Mouse (Mus musculus): ENCODE results near the gene Tram2. TPM values are rescaled to one million over a fixed set of nuclear protein-coding genes. Genes with fewer than 3 reads are reported as not detected.

Gene Tram2
- polyA plus RNA-seq, 1 experiment from 2014 or later, result 14.4 TPM

DNA sequence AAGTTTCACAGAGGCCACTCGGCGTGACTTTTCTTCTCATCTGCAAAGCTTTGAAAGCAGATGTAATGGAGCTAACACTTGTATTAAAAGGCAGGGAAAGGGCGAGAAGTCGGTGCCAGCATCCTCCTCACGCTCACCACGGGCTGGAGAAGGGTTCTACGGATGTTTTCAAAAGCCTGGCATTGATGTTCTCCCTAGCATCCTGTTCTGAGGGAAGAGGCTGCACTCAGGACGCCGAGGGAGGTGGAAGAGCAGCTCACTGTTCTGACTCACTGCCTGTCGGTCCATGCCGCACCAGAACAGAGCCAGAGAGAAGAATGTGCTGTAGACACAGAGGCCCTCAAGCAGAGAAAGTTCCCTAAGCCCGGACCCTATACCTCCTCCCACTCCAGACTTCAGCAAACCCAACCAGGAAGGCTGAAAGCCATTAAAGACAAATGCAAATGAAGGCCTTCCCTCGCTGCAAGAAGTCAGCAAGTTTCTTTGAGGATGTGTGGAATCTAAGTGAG lies 81.1 kb downstream of the Tram2 start:
- Histone ChIP-seq H3K4me3 (ENCODE audit: low read depth, low read length) (no peak overlapping the region), H3K4me2 (ENCODE audit: low read depth, low read length) (no peak overlapping the region), H3K9ac (ENCODE audit: low read depth, low read length) (no peak overlapping the region), H3K27ac (replicated peaks; ENCODE audit: low read depth, low read length) (peak overlapping the region; percentile 45; the same call in 1 of the 2 replicates), H3K36me3 (ENCODE audit: control insufficient read depth, insufficient read depth, low read length) (peaks cover 41% of the 10 kb centered on the region), H3K27me3 (replicated peaks; ENCODE audit: control insufficient read depth, insufficient read depth, low read length) (no peaks in the 10 kb centered on the region), H3K4me1 (ENCODE audit: control insufficient read depth, insufficient read depth, low read length) (peaks cover 4% of the 10 kb centered on the region; the same call in 1 of the 2 replicates), H3K9me3 (ENCODE audit: control insufficient read depth, low read length) (no peaks in the 10 kb centered on the region)
- WGBS, result 44% methylated on average over 13 of the region's 13 CpGs
- no peak for ATAC-seq (ENCODE audit: low read depth)
- no peak for DNase-seq (ENCODE audit: low spot score)

DNA sequence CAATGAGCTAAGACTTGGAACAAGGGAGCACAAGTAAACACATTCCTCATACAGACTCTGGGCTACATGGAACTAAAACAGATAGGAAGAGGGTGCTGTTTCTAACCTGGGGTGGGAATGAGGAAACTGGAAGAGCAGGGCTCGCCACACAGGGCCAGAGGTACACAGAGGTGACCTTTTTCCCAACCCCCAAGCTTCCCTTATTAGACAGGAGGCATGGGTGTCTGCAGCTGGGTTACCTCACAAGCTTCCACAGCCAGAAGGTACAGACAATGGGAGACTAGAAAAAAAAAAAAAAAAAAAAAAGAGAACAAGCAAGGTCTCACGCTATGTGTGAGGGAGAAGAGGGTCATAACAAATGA lies 81.7 kb downstream of the Tram2 start:
- ATAC-seq (ENCODE audit: low read depth), result no peak
- Histone ChIP-seq H3K27me3 (replicated peaks; ENCODE audit: control insufficient read depth, insufficient read depth, low read length) (no peaks in the 10 kb centered on the region), H3K27ac (replicated peaks; ENCODE audit: low read depth, low read length) (0 out of 2 replicates have a peak overlapping the region, but pooled peaks have one; percentile 44), H3K36me3 (ENCODE audit: control insufficient read depth, insufficient read depth, low read length) (peaks cover 34% of the 10 kb centered on the region), H3K9me3 (ENCODE audit: control insufficient read depth, low read length) (no peaks in the 10 kb centered on the region), H3K4me2 (ENCODE audit: low read depth, low read length) (no peak overlapping the region), H3K4me3 (ENCODE audit: low read depth, low read length) (no peak overlapping the region), H3K9ac (ENCODE audit: low read depth, low read length) (no peak overlapping the region), H3K4me1 (ENCODE audit: control insufficient read depth, insufficient read depth, low read length) (peaks cover 4% of the 10 kb centered on the region; the same call in 1 of the 2 replicates)
- 76% methylated on average over 2 of the region's 2 CpGs for WGBS
- no peak for DNase-seq (ENCODE audit: low spot score)

DNA sequence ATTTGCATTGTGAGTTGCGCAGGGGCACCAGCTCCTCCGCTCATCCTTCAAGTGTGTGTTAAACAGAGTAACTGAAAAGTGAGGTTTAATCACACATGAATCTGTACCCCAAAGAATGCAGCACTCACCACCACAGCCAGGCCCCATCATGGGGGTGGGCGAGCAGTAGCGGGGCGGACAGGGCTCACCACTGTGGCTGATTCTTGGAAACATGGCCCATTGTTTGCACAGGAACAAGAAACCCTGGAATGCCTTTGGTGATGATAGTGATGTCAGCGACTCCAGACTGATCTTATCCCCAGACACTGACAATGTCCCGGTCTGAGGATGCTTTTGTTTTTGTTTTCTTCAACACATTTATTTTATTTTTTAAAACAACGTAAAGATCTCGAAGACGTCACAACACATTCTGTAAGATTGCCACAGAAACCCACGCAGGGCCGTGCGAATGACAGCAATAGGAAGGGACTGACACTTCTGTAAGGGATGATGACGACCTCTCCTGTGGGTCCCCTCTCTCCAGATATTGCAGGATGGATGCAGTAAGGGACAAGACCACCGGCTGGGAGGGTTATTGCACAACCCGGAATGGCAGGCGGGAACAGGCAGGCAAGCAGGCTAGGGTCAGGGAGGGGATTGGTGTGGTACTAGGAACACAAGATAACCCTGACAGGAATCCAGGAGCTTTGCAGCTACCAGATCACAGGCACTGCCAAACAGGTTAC lies 82.3 kb downstream of the Tram2 start:
- H3K9ac ChIP-seq (ENCODE audit: low read depth, low read length), result no peak overlapping the region
- peaks cover 29% of the 10 kb centered on the region for H3K36me3 ChIP-seq (ENCODE audit: control insufficient read depth, insufficient read depth, low read length)
- ATAC-seq (ENCODE audit: low read depth), result no peak
- no peaks in the 10 kb centered on the region for H3K9me3 ChIP-seq (ENCODE audit: control insufficient read depth, low read length)
- H3K27ac ChIP-seq (replicated peaks; ENCODE audit: low read depth, low read length), result no peak overlapping the region
- WGBS, result 53% methylated on average over 17 of the region's 17 CpGs
- no peak overlapping the region for H3K4me3 ChIP-seq (ENCODE audit: low read depth, low read length)
- no peak for DNase-seq (ENCODE audit: low spot score)
- H3K27me3 ChIP-seq (replicated peaks; ENCODE audit: control insufficient read depth, insufficient read depth, low read length), result no peaks in the 10 kb centered on the region
- peaks cover 4% of the 10 kb centered on the region; the same call in 1 of the 2 replicates for H3K4me1 ChIP-seq (ENCODE audit: control insufficient read depth, insufficient read depth, low read length)
- H3K4me2 ChIP-seq (ENCODE audit: low read depth, low read length), result no peak overlapping the region

DNA sequence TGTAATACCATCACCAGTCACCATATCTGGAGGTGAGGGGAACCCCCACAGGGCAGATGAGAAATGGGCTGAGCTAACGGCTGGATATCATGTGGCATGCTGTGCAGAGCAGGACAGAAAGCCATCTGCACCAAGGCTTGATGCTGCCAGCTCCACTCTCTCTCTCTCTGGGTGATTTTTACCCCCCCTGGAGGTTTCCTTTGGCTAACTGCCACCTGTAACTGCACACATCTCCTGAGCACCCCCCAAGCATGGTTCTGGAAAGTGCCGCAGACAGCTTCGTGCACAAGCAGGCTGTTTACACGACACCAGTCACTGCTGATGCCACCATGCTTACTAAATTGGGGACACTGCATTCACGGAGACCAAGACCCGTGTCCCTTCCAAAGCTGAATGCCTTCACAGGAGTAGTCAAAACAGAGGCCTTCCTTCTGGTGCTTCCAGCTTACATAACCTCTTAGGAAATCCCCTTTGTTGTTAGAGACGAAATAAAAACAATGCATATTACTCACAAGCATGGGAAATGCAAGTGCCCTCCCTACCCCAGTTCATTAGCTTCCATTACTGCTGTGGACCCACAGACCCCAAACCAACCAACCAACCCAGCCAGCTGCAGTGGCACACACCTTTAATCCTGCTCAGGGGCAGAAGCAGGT lies 83.6 kb downstream of the Tram2 start:
- no peak overlapping the region for H3K4me2 ChIP-seq (ENCODE audit: low read depth, low read length)
- 54% methylated on average over 7 of the region's 7 CpGs for WGBS
- DNase-seq (ENCODE audit: low spot score), result no peak

DNA sequence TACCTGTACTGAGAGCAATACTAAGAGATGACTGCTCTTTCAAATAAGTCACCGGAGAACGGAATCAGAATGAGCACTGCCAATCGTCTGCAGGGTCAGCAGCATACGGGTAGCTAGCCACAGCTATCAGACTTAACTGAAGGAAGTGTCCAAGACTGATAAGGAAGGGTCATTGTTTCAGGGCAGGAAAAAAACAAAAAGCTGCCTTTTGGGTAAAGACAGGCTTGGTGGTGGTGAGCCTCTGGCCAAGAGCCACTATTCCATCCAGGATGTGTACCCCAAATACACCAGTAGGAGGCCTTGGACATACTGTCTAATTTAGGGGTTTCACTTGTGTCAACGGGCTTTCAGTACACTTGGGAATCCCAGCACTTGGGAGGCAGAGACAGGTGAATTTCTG lies 84.7 kb downstream of the Tram2 start:
- Histone ChIP-seq H3K4me3 (ENCODE audit: low read depth, low read length) (no peak overlapping the region), H3K9me3 (ENCODE audit: control insufficient read depth, low read length) (no peaks in the 10 kb centered on the region), H3K4me2 (ENCODE audit: low read depth, low read length) (no peak overlapping the region), H3K27ac (replicated peaks; ENCODE audit: low read depth, low read length) (no peak overlapping the region), H3K4me1 (ENCODE audit: control insufficient read depth, insufficient read depth, low read length) (peaks cover 4% of the 10 kb centered on the region; the same call in 1 of the 2 replicates), H3K27me3 (replicated peaks; ENCODE audit: control insufficient read depth, insufficient read depth, low read length) (no peaks in the 10 kb centered on the region), H3K9ac (ENCODE audit: low read depth, low read length) (no peak overlapping the region), H3K36me3 (ENCODE audit: control insufficient read depth, insufficient read depth, low read length) (0 out of 2 replicates have a peak, but pooled peaks cover 8% of the 10 kb centered on the region)
- ATAC-seq (ENCODE audit: low read depth), result no peak
- WGBS, result 89% methylated on average over 5 of the region's 5 CpGs
- no peak for DNase-seq (ENCODE audit: low spot score)

More for the DNA sequence above, 83.6 kb downstream of the Tram2 start:
- H3K36me3 ChIP-seq (ENCODE audit: control insufficient read depth, insufficient read depth, low read length), result peaks cover 19% of the 10 kb centered on the region
- H3K9me3 ChIP-seq (ENCODE audit: control insufficient read depth, low read length), result no peaks in the 10 kb centered on the region
- peaks cover 4% of the 10 kb centered on the region; the same call in 1 of the 2 replicates for H3K4me1 ChIP-seq (ENCODE audit: control insufficient read depth, insufficient read depth, low read length)
- no peak overlapping the region for H3K27ac ChIP-seq (replicated peaks; ENCODE audit: low read depth, low read length)
- no peak overlapping the region for H3K9ac ChIP-seq (ENCODE audit: low read depth, low read length)
- ATAC-seq (ENCODE audit: low read depth), result no peak; the same call in 1 of the 2 replicates
- no peaks in the 10 kb centered on the region for H3K27me3 ChIP-seq (replicated peaks; ENCODE audit: control insufficient read depth, insufficient read depth, low read length)
- no peak overlapping the region for H3K4me3 ChIP-seq (ENCODE audit: low read depth, low read length)

DNA sequence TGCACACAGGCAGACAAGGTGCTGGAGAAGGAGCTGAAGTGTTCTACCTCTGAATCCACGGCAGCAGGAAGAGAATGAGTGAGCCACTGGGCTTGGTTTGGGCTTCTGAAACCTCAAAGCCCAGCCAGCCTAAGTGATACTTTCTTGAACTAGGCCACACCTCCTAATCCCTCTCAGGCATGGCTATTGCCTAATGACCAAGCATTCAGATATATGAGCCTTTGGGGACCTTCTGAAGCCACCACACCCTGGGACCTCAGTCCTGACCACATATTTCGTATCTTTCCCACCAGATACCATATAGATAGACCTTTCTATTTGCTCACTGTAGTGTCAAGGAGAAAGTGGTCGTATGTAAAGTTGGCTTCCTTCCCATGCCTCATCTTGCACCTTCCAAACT lies 85.3 kb downstream of the Tram2 start:
- H3K4me2 ChIP-seq (ENCODE audit: low read depth, low read length), result no peak overlapping the region
- H3K27me3 ChIP-seq (replicated peaks; ENCODE audit: control insufficient read depth, insufficient read depth, low read length), result no peaks in the 10 kb centered on the region
- ATAC-seq (ENCODE audit: low read depth) (no peak), DNase-seq (ENCODE audit: low spot score) (no peak)
- 0 out of 2 replicates have a peak, but pooled peaks cover 4% of the 10 kb centered on the region for H3K36me3 ChIP-seq (ENCODE audit: control insufficient read depth, insufficient read depth, low read length)
- 81% methylated on average over 3 of the region's 3 CpGs for WGBS
- peaks cover 4% of the 10 kb centered on the region; the same call in 1 of the 2 replicates for H3K4me1 ChIP-seq (ENCODE audit: control insufficient read depth, insufficient read depth, low read length)
- no peaks in the 10 kb centered on the region for H3K9me3 ChIP-seq (ENCODE audit: control insufficient read depth, low read length)
- H3K27ac ChIP-seq (replicated peaks; ENCODE audit: low read depth, low read length), result no peak overlapping the region
- no peak overlapping the region for H3K4me3 ChIP-seq (ENCODE audit: low read depth, low read length)
- H3K9ac ChIP-seq (ENCODE audit: low read depth, low read length), result no peak overlapping the region

DNA sequence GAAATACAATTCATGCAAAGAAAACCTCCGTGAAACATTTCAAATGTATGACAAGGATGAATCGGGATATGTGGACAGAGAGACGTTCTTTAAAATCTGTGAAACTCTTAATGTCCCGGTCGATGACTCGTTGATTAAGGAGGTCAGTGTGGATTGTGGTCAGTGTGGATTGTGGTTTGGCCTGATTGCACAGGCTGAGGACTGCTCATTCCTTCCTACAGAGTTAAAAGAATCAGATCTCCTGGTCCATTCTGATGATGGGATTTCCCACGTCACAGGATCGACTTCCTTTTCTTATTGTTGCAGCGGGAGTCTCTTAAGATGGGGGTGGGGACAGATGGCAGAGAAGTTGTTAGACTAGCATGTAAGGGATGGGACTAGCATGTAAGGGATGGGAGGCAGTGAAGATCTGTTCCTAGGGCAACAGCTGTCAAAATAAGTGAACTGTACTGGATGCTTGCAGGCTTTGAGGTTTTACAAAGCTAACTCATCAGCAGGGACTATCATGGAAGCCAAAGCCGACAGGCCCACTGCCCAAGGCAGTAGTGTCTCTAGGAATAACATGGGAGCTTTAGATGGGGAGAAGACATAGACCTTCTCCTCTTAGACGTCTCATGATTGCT lies 89.5 kb downstream of the Tram2 start:
- 85% methylated on average over 11 of the region's 11 CpGs for WGBS
- Histone ChIP-seq H3K4me1 (ENCODE audit: control insufficient read depth, insufficient read depth, low read length) (no peaks in the 10 kb centered on the region), H3K9ac (ENCODE audit: low read depth, low read length) (no peak overlapping the region), H3K4me3 (ENCODE audit: low read depth, low read length) (no peak overlapping the region), H3K27ac (replicated peaks; ENCODE audit: low read depth, low read length) (no peak overlapping the region), H3K36me3 (ENCODE audit: control insufficient read depth, insufficient read depth, low read length) (no peaks in the 10 kb centered on the region), H3K9me3 (ENCODE audit: control insufficient read depth, low read length) (no peaks in the 10 kb centered on the region), H3K27me3 (replicated peaks; ENCODE audit: control insufficient read depth, insufficient read depth, low read length) (no peaks in the 10 kb centered on the region), H3K4me2 (ENCODE audit: low read depth, low read length) (no peak overlapping the region)
- ATAC-seq (ENCODE audit: low read depth) (no peak), DNase-seq (ENCODE audit: low spot score) (no peak)

DNA sequence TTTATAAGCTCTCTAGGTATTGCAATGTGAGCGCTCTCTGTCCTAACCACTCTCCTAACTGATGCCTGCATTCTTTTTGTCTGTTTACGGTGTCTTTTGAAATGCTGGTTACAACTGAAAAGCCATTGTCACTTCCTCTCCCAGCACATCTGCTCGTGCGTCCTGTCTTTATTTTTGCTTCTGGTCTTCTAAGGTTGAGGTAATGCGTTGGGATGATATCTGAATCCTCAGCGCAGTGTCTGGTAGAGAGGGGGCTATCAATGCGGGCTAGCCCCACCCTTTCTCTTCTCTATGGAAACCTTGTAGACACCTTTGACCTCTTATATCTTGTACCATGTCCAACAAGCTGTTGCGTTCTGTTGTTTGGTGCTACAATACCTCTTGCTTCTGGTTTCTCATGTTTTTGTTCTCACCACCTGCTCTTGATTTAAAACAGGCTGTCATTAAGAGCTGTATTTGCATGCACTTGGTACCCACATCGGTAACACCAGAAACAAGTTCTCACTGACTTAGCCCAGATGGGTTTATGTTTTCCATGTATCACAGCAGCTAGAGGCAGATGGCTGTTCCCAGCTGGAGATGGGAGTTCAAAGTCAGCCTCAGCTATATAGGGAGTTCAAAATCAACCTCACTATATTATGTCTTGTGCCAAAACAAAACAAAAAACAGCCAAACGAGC lies 92.5 kb downstream of the Tram2 start:
- no peak for DNase-seq (ENCODE audit: low spot score)
- no peak overlapping the region for H3K4me3 ChIP-seq (ENCODE audit: low read depth, low read length)

More for the DNA sequence above, 92.5 kb downstream of the Tram2 start:
- Histone ChIP-seq H3K4me2 (ENCODE audit: low read depth, low read length) (no peak overlapping the region), H3K36me3 (ENCODE audit: control insufficient read depth, insufficient read depth, low read length) (no peaks in the 10 kb centered on the region), H3K9me3 (ENCODE audit: control insufficient read depth, low read length) (no peaks in the 10 kb centered on the region), H3K27ac (replicated peaks; ENCODE audit: low read depth, low read length) (no peak overlapping the region), H3K4me1 (ENCODE audit: control insufficient read depth, insufficient read depth, low read length) (no peaks in the 10 kb centered on the region), H3K27me3 (replicated peaks; ENCODE audit: control insufficient read depth, insufficient read depth, low read length) (no peaks in the 10 kb centered on the region), H3K9ac (ENCODE audit: low read depth, low read length) (no peak overlapping the region)
- 70% methylated on average over 10 of the region's 10 CpGs for WGBS
- ATAC-seq (ENCODE audit: low read depth), result no peak

All from embryonic facial prominence, embryonic 14.5 days (tissue).